Mouse (Mus musculus) intestine, postnatal 0 days (tissue): ENCODE measurements around the gene Pafah2. TPM values are rescaled to one million over a fixed set of nuclear protein-coding genes. Genes with fewer than 3 reads are reported as not detected.

Experiments
- ATAC-seq: fragments of 200-750 bp; cut with Nextera tagmentation; 2 replicates; pipeline ENCODE4 v1.8.0; 2017; ENCODE audit warnings: mild to moderate bottlenecking, moderate TSS enrichment, moderate library complexity
- H3K27ac ChIP-seq: fragments of 300-500 bp; sonication (generic); 2 replicates; pipeline ENCODE4 v1.5.1; 2014; ENCODE audit warnings: mild to moderate bottlenecking, low read depth, low read length, moderate library complexity
- H3K27me3 ChIP-seq: fragments of 300-500 bp; sonication (generic); replicated peaks from 2 replicates; pipeline ENCODE4 v1.6.1; 2014; ENCODE audit warnings: low read length, mixed read lengths; ENCODE audit not compliant: control insufficient read depth, insufficient read depth
- H3K36me3 ChIP-seq: fragments of 300-500 bp; sonication (generic); 2 replicates; pipeline ENCODE4 v1.6.1; 2014; ENCODE audit warnings: mild to moderate bottlenecking, moderate library complexity; ENCODE audit not compliant: control insufficient read depth, insufficient read depth
- H3K4me1 ChIP-seq: fragments of 300-500 bp; sonication (generic); replicated peaks from 2 replicates; pipeline ENCODE4 v1.6.1; 2014; ENCODE audit warnings: antibody characterized with exemption, low read length, mixed read lengths; ENCODE audit not compliant: control insufficient read depth, insufficient read depth
- H3K4me2 ChIP-seq: fragments of 300-500 bp; sonication (generic); replicated peaks from 2 replicates; pipeline ENCODE4 v1.6.1; 2014; ENCODE audit warnings: low read depth, mild to moderate bottlenecking, moderate library complexity
- H3K4me3 ChIP-seq: fragments of 300-500 bp; sonication (generic); 2 replicates; pipeline ENCODE4 v1.5.1; 2014; ENCODE audit warnings: low read depth, low read length
- H3K9ac ChIP-seq: fragments of 300-500 bp; sonication (generic); 2 replicates; pipeline ENCODE4 v1.6.1; 2014; ENCODE audit warnings: mild to moderate bottlenecking, low read depth, low read length
- H3K9me3 ChIP-seq: fragments of 300-500 bp; sonication (generic); 2 replicates; pipeline ENCODE4 v1.6.1; 2016; ENCODE audit warnings: mixed run types; ENCODE audit not compliant: control insufficient read depth
- CTCF ChIP-seq: sonication (generic); IDR thresholded peaks from 2 replicates; pipeline ENCODE4 v1.5.1; 2016; ENCODE audit warnings: low read depth, mild to moderate bottlenecking, control low read depth, antibody characterized with exemption, moderate library complexity
- WGBS: fragments of 180-500 bp; shearing (Covaris S2); extraction: QIAGEN DNeasy Blood & Tissue Kit; methylation state at CpG from one replicate; pipeline ENCODE4 v1.1.7; 2014; 5-methylcytosine and 5-hydroxymethylcytosine counted together
- polyA plus RNA-seq: library from polyadenylated mRNA; unstranded; fragments of >200 nt; fragmentation: Nextera tagmentation; extraction: Ambion mirVana; gene quantifications from 2 replicates; pipeline ENCODE4 v1.2.1, GENCODE M21; 2015

The Pafah2 gene
- polyA plus RNA-seq, 1 experiment from 2014 or later = 39.8 TPM

- peak; percentile 58 for TF ChIP-seq CTCF
- H3K36me3 ChIP-seq = no peaks in the 10 kb centered on the region
- H3K9ac ChIP-seq = no peak overlapping the region
- no peak for ATAC-seq
- no peak overlapping the region for H3K4me3 ChIP-seq
- no peaks in the 10 kb centered on the region; the same call in 1 of the 2 replicates for H3K4me1 ChIP-seq
- WGBS = 30% methylated on average over 12 of the region's 12 CpGs
- no peaks in the 10 kb centered on the region for H3K27me3 ChIP-seq
- no peaks in the 10 kb centered on the region for H3K9me3 ChIP-seq
- no peak overlapping the region for H3K4me2 ChIP-seq
- H3K27ac ChIP-seq = no peak overlapping the region
Measured at GRCm38 (mm10) chr4:134393026-134393425, 3.1 kb upstream of the Pafah2 start.

- H3K36me3 ChIP-seq = no peaks in the 10 kb centered on the region
- no peak overlapping the region for H3K4me3 ChIP-seq
- no peak for ATAC-seq
- no peak for TF ChIP-seq CTCF
- no peaks in the 10 kb centered on the region; the same call in 1 of the 2 replicates for H3K4me1 ChIP-seq
- WGBS = 91% methylated on average over 7 of the region's 7 CpGs
- H3K9me3 ChIP-seq = no peaks in the 10 kb centered on the region
- no peak overlapping the region for H3K4me2 ChIP-seq
- H3K27me3 ChIP-seq = no peaks in the 10 kb centered on the region
- H3K9ac ChIP-seq = no peak overlapping the region
- H3K27ac ChIP-seq = no peak overlapping the region
Measured at GRCm38 (mm10) chr4:134395142-134395541, 978 bp upstream of the Pafah2 start.

DNA sequence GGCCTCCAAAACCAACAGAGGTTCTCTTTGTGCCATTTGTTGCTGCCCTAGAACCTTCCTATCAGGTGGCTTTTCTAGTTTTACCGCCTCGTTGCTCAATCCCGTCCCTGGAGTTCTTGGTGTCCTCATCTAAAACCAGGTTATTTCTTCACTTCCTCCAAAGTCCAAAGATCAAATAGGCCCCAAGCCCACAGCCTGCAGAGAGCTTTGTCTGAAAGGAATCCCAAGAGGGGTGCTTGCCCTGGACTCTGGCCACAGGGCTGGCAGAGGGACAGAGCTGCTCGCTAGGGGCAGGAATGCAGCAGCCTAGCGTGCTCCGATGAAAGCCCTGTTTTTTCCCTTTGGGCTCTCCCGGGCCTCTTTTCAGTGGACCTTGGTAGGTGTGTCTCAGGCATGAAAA, 1.0 kb downstream of the Pafah2 start:
- H3K4me2 ChIP-seq = peak overlapping the region; percentile 83
- no peaks in the 10 kb centered on the region for H3K9me3 ChIP-seq
- peak overlapping the region; percentile 46 for H3K4me3 ChIP-seq
- H3K9ac ChIP-seq = no peak overlapping the region
- TF ChIP-seq CTCF = peak; percentile 56
- H3K36me3 ChIP-seq = no peaks in the 10 kb centered on the region
- H3K4me1 ChIP-seq = peaks cover 3% of the 10 kb centered on the region
- no peaks in the 10 kb centered on the region for H3K27me3 ChIP-seq
- ATAC-seq = peak; percentile 81
- 13% methylated on average over 7 of the region's 7 CpGs for WGBS
- H3K27ac ChIP-seq = peak overlapping the region; percentile 90

DNA sequence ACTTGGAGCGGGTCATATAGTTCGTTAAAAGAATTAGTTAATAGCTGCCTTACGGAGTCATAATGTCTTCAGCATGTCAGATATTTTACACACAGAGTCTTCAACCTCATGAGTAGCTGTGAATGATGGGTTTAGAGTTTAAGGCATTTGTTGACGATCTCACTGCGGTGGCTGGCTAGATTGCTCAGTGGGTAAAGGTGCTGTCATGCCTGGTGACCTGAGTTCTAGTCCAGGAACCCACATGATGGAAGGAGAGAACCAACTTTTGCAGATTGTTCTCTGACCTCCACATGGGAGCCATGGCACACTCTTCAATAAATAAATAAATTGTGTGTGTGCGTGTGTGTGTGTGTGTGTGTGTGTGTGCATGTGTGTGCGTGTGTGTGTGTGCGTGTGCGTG, 1.6 kb downstream of the Pafah2 start:
- H3K9me3 ChIP-seq = no peaks in the 10 kb centered on the region
- no peaks in the 10 kb centered on the region for H3K27me3 ChIP-seq
- no peak for TF ChIP-seq CTCF
- H3K4me1 ChIP-seq = peaks cover 6% of the 10 kb centered on the region
- H3K27ac ChIP-seq = peak overlapping the region; percentile 67
- H3K4me2 ChIP-seq = peak overlapping the region; percentile 83
- H3K36me3 ChIP-seq = no peaks in the 10 kb centered on the region
- ATAC-seq = no peak
- WGBS = 63% methylated on average over 9 of the region's 9 CpGs
- H3K9ac ChIP-seq = no peak overlapping the region
- peak overlapping the region; percentile 31 for H3K4me3 ChIP-seq

- no peak for TF ChIP-seq CTCF
- no peak overlapping the region for H3K9ac ChIP-seq
- H3K9me3 ChIP-seq = no peaks in the 10 kb centered on the region
- peaks cover 15% of the 10 kb centered on the region; the same call in 1 of the 2 replicates for H3K36me3 ChIP-seq
- WGBS = 23% methylated on average over 5 of the region's 5 CpGs
- H3K27me3 ChIP-seq = no peaks in the 10 kb centered on the region
- H3K4me2 ChIP-seq = no peak overlapping the region
- H3K27ac ChIP-seq = no peak overlapping the region
- ATAC-seq = no peak
- H3K4me1 ChIP-seq = peaks cover 6% of the 10 kb centered on the region
- H3K4me3 ChIP-seq = no peak overlapping the region
Measured at GRCm38 (mm10) chr4:134400206-134400605, 4.1 kb downstream of the Pafah2 start.

DNA sequence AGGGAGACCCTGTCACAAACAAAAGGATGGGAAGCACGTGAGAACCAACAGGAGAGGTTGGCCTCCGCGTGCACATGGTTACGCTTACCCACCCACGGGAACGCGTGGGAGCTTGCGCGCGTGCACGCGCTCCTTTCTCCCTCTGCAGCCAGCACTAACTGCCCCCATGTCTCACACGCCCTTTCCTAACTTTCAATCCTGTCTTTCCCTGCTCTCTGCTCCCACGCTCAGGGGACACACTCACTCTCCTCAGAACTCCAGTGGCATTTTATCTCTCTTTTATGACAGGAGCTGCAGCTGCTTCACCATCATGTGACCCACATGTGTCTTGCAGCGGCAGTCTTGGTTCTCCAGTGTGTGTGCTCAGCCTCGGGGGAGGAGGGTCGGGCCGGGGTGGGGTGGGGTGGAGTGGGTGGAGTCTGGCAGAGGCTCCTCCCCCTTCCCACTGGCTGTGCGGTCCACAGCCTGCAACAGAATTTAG, 5.1 kb downstream of the Pafah2 start:
- Histone ChIP-seq H3K27me3 (no peaks in the 10 kb centered on the region), H3K4me3 (peak overlapping the region; percentile 30), H3K4me1 (peaks cover 6% of the 10 kb centered on the region), H3K9ac (0 out of 2 replicates have a peak overlapping the region, but pooled peaks have one; percentile 26), H3K27ac (peak overlapping the region; percentile 57), H3K36me3 (peaks cover 16% of the 10 kb centered on the region; the same call in 1 of the 2 replicates), H3K4me2 (peak overlapping the region; percentile 64), H3K9me3 (no peaks in the 10 kb centered on the region)
- peak; percentile 40 for ATAC-seq
- WGBS = 3% methylated on average over 19 of the region's 19 CpGs
- TF ChIP-seq CTCF = no peak
